Mouse (Mus musculus) liver, embryonic 14.5 days (tissue): ENCODE results near the gene Lin28b. TPM values are rescaled to one million over a fixed set of nuclear protein-coding genes. Genes with fewer than 3 reads are reported as not detected.
A peak's percentile ranks its signal among the peaks of the same experiment; 100 is the strongest.

Experiments used
- ATAC-seq: fragments of 200-750 bp; cut with Nextera tagmentation; 2 replicates; pipeline ENCODE4 v1.8.0; 2017; ENCODE audit warnings: moderate number of reproducible peaks, mild to moderate bottlenecking, moderate library complexity; ENCODE audit not compliant: insufficient read depth
- DNase-seq, 3 experiments: peaks; one replicate each; pipeline ENCODE4 v3.0.0-alpha.2; 2012 to 2013; ENCODE audit warnings: low read depth in 3 of 3, low spot score in 3 of 3
- H3K27ac ChIP-seq: fragments of 300-500 bp; sonication (generic); 2 replicates; pipeline ENCODE4 v1.5.1; 2014; ENCODE audit warnings: moderate library complexity, mild to moderate bottlenecking, control low read depth, inconsistent platforms
- H3K27me3 ChIP-seq: fragments of 300-500 bp; sonication (generic); 2 replicates; pipeline ENCODE4 v1.6.1; 2014; ENCODE audit warnings: mild to moderate bottlenecking, low read length, moderate library complexity; ENCODE audit not compliant: control insufficient read depth, insufficient read depth
- H3K36me3 ChIP-seq: fragments of 300-500 bp; sonication (generic); replicated peaks from 2 replicates; pipeline ENCODE4 v1.6.1; 2014; ENCODE audit warnings: low read depth; ENCODE audit not compliant: control insufficient read depth, insufficient read depth
- H3K4me1 ChIP-seq, 2 experiments: fragments of 200-500 bp in 1 of 2; fragments of 300-500 bp in 1 of 2; sonication (generic) in 1 of 2; replicated peaks; 2 replicates each; pipeline ENCODE4 v1.6.1; 2012 to 2014; ENCODE audit warnings: antibody characterized with exemption in 1 of 2, inconsistent platforms in 1 of 2, low read length in 1 of 2; ENCODE audit not compliant: control insufficient read depth in 2 of 2, insufficient read depth in 2 of 2
- H3K4me2 ChIP-seq: fragments of 300-500 bp; sonication (generic); 2 replicates; pipeline ENCODE4 v1.6.1; 2014; ENCODE audit warnings: low read depth, mild to moderate bottlenecking, control low read depth, moderate library complexity
- H3K4me3 ChIP-seq, 2 experiments: fragments of 200-500 bp in 1 of 2; fragments of 300-500 bp in 1 of 2; sonication (generic) in 1 of 2; 2 replicates each; pipeline ENCODE4 v1.5.1; 2012 to 2014; ENCODE audit warnings: low read depth in 2 of 2, low read length in 2 of 2, mild to moderate bottlenecking in 2 of 2, control low read depth in 1 of 2, inconsistent platforms in 1 of 2, moderate library complexity in 1 of 2; ENCODE audit not compliant: insufficient read depth in 1 of 2
- H3K9ac ChIP-seq: fragments of 300-500 bp; sonication (generic); replicated peaks from 2 replicates; pipeline ENCODE4 v1.6.1; 2014; ENCODE audit warnings: mild to moderate bottlenecking, control low read depth, moderate library complexity
- H3K9me3 ChIP-seq: fragments of 300-500 bp; sonication (generic); 2 replicates; pipeline ENCODE4 v1.6.1; 2016; ENCODE audit warnings: low read length, mixed read lengths; ENCODE audit not compliant: control insufficient read depth
- CTCF ChIP-seq: IDR thresholded peaks from 2 replicates; pipeline ENCODE4 v1.5.1; 2016; ENCODE audit warnings: antibody characterized with exemption, low read depth, control low read depth
- EP300 ChIP-seq: IDR thresholded peaks from 2 replicates; pipeline ENCODE4 v1.6.1; 2016; ENCODE audit warnings: antibody characterized with exemption, low read depth
- WGBS: fragments of 180-500 bp; shearing (Covaris S2); extraction: QIAGEN DNeasy Blood & Tissue Kit; methylation state at CpG from one replicate; pipeline ENCODE4 v1.1.7; 2014; ENCODE audit not compliant: insufficient replicate concordance; 5-methylcytosine and 5-hydroxymethylcytosine counted together
- polyA plus RNA-seq, 2 experiments: library from polyadenylated mRNA; depleted of rRNA in 1 of 2; stranded (reverse) in 1 of 2; unstranded in 1 of 2; fragments of >200 nt; fragmentation: Nextera tagmentation in 1 of 2; extraction: Ambion mirVana in 1 of 2; gene quantifications; 2 replicates each; pipeline versions ENCODE4 v1.2.1 to v1.2.3; 2012 to 2014

Gene Lin28b
- polyA plus RNA-seq, 2 experiments = 5.9 to 8.8 TPM

DNA sequence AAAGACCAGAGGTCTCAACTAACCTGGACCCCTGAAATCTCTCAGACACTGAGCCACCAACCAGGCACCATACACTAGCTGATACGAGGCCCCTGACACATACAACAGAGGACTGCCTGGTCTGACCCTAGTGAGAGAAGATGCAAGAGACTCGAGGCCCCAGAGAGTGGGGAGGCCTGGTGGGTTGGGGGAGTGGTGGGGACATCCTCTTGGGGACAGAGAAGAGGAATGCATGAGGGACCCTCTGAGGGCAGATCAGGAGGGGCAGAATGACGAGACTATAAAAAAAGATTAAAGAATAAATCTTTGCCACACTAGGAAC is 103.6 kb downstream of the Lin28b start:
- no peak overlapping the region for H3K4me2 ChIP-seq

DNA sequence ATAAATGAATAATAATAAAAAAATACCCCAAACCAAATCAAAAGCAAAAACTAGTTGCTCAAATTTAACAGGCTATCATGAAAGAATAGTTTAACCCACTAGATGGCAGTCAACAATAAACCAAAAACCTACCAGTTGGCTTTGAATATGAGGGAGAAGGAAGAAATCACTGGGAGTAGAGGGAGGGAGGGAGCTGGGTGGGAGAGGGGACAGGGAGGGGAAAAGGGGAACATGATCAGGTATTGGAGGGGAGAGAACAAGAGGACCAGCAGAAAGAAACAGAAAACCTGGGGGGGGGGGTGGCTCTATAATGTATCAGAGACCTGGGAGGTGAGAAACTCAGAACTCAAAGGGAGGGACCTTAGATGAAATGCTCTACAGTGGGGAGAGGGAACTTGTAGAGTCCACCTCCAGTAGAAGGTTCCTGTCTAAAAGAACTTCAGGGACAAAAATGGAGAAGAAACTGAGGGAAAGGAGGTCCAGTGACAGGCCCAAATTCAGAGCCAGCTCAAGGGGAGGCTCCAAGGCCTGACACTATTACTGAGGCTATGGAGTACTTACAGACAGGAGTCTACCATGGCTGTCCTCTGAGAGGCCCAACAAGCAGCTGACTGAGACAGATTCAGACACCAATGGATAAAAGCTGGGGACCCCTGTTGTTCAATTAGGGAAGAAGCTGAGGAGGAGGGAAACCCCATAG is 104.1 kb downstream of the Lin28b start:
- no peak for ATAC-seq
- Histone ChIP-seq H3K27me3 (no peaks in the 10 kb centered on the region), H3K9ac (no peak overlapping the region), H3K9me3 (no peaks in the 10 kb centered on the region), H3K27ac (no peak overlapping the region), H3K4me2 (no peak overlapping the region), H3K4me3 (no peak overlapping the region), H3K36me3 (no peaks in the 10 kb centered on the region), H3K4me1 (peaks cover 2 to 3% of the 10 kb centered on the region in 2 experiments; a peak in 1 of 4 replicates)
- no peak for DNase-seq
- TF ChIP-seq CTCF (no peak; the same call in 1 of the 2 replicates), EP300 (no peak)

More for the DNA sequence above, 103.6 kb downstream of the Lin28b start:
- no peak overlapping the region for H3K27ac ChIP-seq
- no peak for TF ChIP-seq EP300
- TF ChIP-seq CTCF = no peak
- H3K9ac ChIP-seq = no peak overlapping the region
- no peaks in the 10 kb centered on the region for H3K9me3 ChIP-seq
- H3K36me3 ChIP-seq = no peaks in the 10 kb centered on the region
- DNase-seq = no peak
- H3K4me1 ChIP-seq = peaks cover 2 to 3% of the 10 kb centered on the region in 2 experiments; a peak in 1 of 4 replicates
- no peaks in the 10 kb centered on the region for H3K27me3 ChIP-seq
- no peak overlapping the region for H3K4me3 ChIP-seq
- 49% methylated on average over 3 of the region's 3 CpGs for WGBS
- no peak for ATAC-seq

DNA sequence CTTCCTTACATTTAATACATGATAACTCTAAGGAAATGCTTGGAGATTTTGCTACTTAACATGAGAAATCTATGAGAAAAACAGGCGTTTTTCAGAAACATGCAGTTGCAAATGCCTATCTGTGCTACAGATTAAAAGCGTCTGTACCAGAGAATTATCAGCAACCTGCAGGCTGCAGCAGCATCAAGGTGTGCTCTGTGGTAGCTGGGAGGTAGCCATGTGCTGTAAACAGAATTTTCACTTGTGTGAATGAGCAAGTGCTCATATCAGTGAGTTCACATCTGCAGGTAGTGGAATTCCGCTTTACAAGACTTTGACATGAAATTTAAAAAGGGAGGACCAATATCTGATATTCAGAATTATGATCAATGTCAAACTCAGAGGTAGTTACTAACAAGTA is 107.9 kb downstream of the Lin28b start:
- no peak overlapping the region for H3K27ac ChIP-seq
- peak; percentile 68 for ATAC-seq
- peaks cover 2 to 3% of the 10 kb centered on the region in 2 experiments; a peak in 1 of 4 replicates for H3K4me1 ChIP-seq
- no peaks in the 10 kb centered on the region for H3K36me3 ChIP-seq
- H3K4me3 ChIP-seq = no peak overlapping the region
- peak; percentile 74 for TF ChIP-seq EP300
- no peak for TF ChIP-seq CTCF
- H3K27me3 ChIP-seq = no peaks in the 10 kb centered on the region
- H3K9me3 ChIP-seq = no peaks in the 10 kb centered on the region
- H3K4me2 ChIP-seq = no peak overlapping the region
- WGBS = 14% methylated on average over 3 of the region's 3 CpGs
- peak in 1 of 3 experiments; percentile 22 for DNase-seq
- no peak overlapping the region for H3K9ac ChIP-seq

DNA sequence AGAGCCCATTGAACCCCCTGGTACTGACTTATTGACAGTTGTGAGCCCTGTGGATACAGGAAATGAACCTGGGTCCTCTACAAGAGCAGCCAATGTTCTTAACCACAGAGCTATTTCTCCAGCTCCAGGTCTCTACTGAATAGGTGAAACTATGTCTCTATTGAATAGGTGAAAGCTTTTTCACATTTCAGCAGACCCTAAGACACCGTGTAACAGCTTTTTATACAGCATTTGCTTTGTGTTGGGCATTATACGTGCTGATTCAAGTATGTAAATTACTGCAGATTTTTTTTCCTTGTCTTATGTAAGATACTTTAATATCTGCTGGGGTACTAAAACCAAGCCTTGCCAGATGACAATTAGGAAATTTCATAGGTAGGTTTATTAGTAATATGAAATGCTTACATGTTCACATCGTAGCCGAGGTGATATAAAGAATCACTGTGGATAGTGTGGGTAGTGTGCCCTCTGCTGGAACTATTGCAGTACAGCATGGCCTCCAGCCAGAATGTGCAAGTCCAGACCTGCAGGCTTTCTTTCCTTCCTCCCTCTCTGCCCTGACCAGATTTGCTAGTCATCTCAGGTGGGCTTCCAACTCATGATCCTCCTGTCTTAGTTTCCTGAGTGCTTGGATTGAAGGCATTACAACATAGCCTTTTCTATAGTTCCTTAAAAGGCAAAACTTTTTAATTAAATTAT is 113.1 kb downstream of the Lin28b start:
- ATAC-seq = no peak
- Histone ChIP-seq H3K9ac (no peak overlapping the region), H3K4me3 (no peak overlapping the region), H3K36me3 (no peaks in the 10 kb centered on the region), H3K9me3 (no peaks in the 10 kb centered on the region), H3K27ac (no peak overlapping the region), H3K4me1 (0 out of 4 replicates have a peak, but pooled peaks cover 0 to 3% of the 10 kb centered on the region in 2 experiments), H3K4me2 (no peak overlapping the region), H3K27me3 (no peaks in the 10 kb centered on the region)
- DNase-seq = peak; percentile 9 to 32 (median 30)
- TF ChIP-seq CTCF (peak; percentile 85), EP300 (no peak)
- 46% methylated on average over 4 of the region's 4 CpGs for WGBS

DNA sequence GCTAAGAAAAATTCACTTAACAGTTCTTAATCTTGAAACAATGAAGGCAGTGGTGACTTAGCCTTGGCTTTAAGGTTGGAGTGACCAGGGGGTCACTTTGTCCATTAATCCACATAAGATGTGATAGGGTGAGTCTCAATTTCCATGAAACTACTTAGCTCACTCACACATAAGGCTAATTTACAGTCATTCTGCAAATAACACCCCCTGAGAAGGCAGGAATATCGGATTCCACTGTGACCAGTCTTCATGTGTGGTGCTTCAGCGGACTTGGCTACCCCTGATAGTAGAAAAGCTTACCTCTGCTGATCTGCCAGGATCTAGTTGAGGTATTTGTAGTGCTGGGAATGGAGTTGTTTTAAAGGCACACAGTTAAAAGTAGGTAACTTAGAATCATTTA is 115.7 kb downstream of the Lin28b start:
- no peaks in the 10 kb centered on the region for H3K9me3 ChIP-seq
- H3K4me1 ChIP-seq = no peaks in the 10 kb centered on the region
- H3K9ac ChIP-seq = no peak overlapping the region
- WGBS = 69% methylated on average over 2 of the region's 2 CpGs
- no peak overlapping the region for H3K27ac ChIP-seq
- ATAC-seq (no peak), DNase-seq (no peak)
- no peaks in the 10 kb centered on the region for H3K36me3 ChIP-seq
- H3K4me3 ChIP-seq = no peak overlapping the region
- H3K27me3 ChIP-seq = no peaks in the 10 kb centered on the region
- no peak for TF ChIP-seq EP300
- no peak for TF ChIP-seq CTCF
- no peak overlapping the region for H3K4me2 ChIP-seq
